Mouse (Mus musculus) hindbrain, embryonic 11.5 days (tissue): Measurements from ENCODE around the gene Csrnp2. TPM values are rescaled to one million over a fixed set of nuclear protein-coding genes. Genes with fewer than 3 reads are reported as not detected.
A peak's percentile ranks its signal among the peaks of the same experiment; 100 is the strongest.

ENCODE experiments used
- ATAC-seq: fragments of 200-750 bp; cut with Nextera tagmentation; 2 replicates; pipeline ENCODE4 v1.8.0; 2017; ENCODE audit warnings: mild to moderate bottlenecking, moderate TSS enrichment, moderate library complexity; ENCODE audit not compliant: low FRiP score
- DNase-seq: peaks from one replicate; pipeline ENCODE4 v3.0.0-alpha.2; 2015; ENCODE audit warnings: low spot score
- H3K27ac ChIP-seq: fragments of 300-500 bp; sonication (generic); 2 replicates; pipeline ENCODE4 v1.5.1; 2014; ENCODE audit warnings: mild to moderate bottlenecking, low read depth, low read length
- H3K27me3 ChIP-seq: fragments of 300-500 bp; sonication (generic); 2 replicates; pipeline ENCODE4 v1.6.1; 2014; ENCODE audit warnings: mild to moderate bottlenecking, low read length, moderate library complexity, mixed read lengths; ENCODE audit not compliant: control insufficient read depth, insufficient read depth
- H3K36me3 ChIP-seq: fragments of 300-500 bp; sonication (generic); 2 replicates; pipeline ENCODE4 v1.6.1; 2014; ENCODE audit warnings: mild to moderate bottlenecking, low read length, moderate library complexity, mixed read lengths; ENCODE audit not compliant: control insufficient read depth, insufficient read depth
- H3K4me1 ChIP-seq: fragments of 300-500 bp; sonication (generic); replicated peaks from 2 replicates; pipeline ENCODE4 v1.6.1; 2014; ENCODE audit warnings: low read length, mixed read lengths; ENCODE audit not compliant: control insufficient read depth, insufficient read depth
- H3K4me2 ChIP-seq: fragments of 300-500 bp; sonication (generic); replicated peaks from 2 replicates; pipeline ENCODE4 v1.6.1; 2014; ENCODE audit warnings: mild to moderate bottlenecking, low read depth, low read length
- H3K4me3 ChIP-seq: fragments of 300-500 bp; sonication (generic); 2 replicates; pipeline ENCODE4 v1.5.1; 2014; ENCODE audit warnings: low read depth, low read length
- H3K9ac ChIP-seq: fragments of 300-500 bp; sonication (generic); 2 replicates; pipeline ENCODE4 v1.6.1; 2014; ENCODE audit warnings: low read depth, low read length
- H3K9me3 ChIP-seq: fragments of 300-500 bp; sonication (generic); 2 replicates; pipeline ENCODE4 v1.6.1; 2016; ENCODE audit warnings: low read length; ENCODE audit not compliant: control insufficient read depth
- WGBS: fragments of 180-500 bp; shearing (Covaris S2); extraction: QIAGEN DNeasy Blood & Tissue Kit; methylation state at CpG from one replicate; pipeline ENCODE4 v1.1.7; 2014; 5-methylcytosine and 5-hydroxymethylcytosine counted together
- polyA plus RNA-seq: library from polyadenylated mRNA; unstranded; fragments of >200 nt; fragmentation: Nextera tagmentation; extraction: Ambion mirVana; gene quantifications from 2 replicates; pipeline ENCODE4 v1.2.1, GENCODE M21; 2014

Csrnp2 gene
- polyA plus RNA-seq, 1 experiment from 2014 or later: 21.8 TPM

- peak; percentile 90 for DNase-seq
- Histone ChIP-seq H3K9ac (peak within 1 kb of the TSS; percentile 88), H3K36me3 (0 out of 2 replicates have a peak, but pooled peaks cover 2% of the 10 kb centered on the region), H3K4me1 (peaks cover 2% of the 10 kb centered on the region; the same call in 1 of the 2 replicates), H3K4me2 (peak within 1 kb of the TSS; percentile 83), H3K4me3 (peak within 1 kb of the TSS; percentile 63), H3K9me3 (no peaks in the 10 kb centered on the region), H3K27ac (peak within 1 kb of the TSS; percentile 75), H3K27me3 (no peaks in the 10 kb centered on the region)
- 2% methylated on average over 78 of the region's 84 CpGs for WGBS
- ATAC-seq: peak; percentile 94
Observed at GRCm38 (mm10) chr15:100468295-100469188, 26.7 kb downstream of the Csrnp2 start, which contains the start of gene Letmd1. TSS of gene Letmd1 (plus strand) at chr15:100469023.

DNA sequence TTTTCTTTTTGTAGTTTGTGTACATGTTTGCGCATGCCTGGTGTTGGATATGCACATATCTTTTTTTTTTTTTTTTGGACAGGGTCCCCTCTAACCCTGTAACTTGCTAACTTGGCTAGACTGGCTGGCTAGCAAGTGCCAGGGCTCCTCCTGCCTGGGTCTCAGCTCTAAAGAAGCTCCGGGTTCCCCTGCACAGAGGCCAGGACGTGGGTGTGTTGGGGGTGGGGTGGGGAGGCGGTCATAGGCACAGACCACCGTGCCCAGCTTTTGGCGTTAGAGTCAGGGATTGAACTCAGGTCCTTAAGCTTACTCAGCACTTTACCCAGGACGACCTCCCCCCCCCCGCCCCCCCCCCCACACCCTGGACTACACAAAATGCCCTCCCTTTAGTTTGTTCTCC is 27.6 kb downstream of the Csrnp2 start:
- H3K4me1 ChIP-seq: peaks cover 2% of the 10 kb centered on the region; the same call in 1 of the 2 replicates
- 0 out of 2 replicates have a peak, but pooled peaks cover 2% of the 10 kb centered on the region for H3K36me3 ChIP-seq
- H3K27me3 ChIP-seq: no peaks in the 10 kb centered on the region
- no peak overlapping the region for H3K9ac ChIP-seq
- H3K9me3 ChIP-seq: no peaks in the 10 kb centered on the region
- no peak for DNase-seq
- no peak for ATAC-seq
- H3K4me3 ChIP-seq: peak overlapping the region; percentile 63
- 42% methylated on average over 8 of the region's 8 CpGs for WGBS
- H3K27ac ChIP-seq: no peak overlapping the region
- H3K4me2 ChIP-seq: peak overlapping the region; percentile 83; the same call in 1 of the 2 replicates

DNA sequence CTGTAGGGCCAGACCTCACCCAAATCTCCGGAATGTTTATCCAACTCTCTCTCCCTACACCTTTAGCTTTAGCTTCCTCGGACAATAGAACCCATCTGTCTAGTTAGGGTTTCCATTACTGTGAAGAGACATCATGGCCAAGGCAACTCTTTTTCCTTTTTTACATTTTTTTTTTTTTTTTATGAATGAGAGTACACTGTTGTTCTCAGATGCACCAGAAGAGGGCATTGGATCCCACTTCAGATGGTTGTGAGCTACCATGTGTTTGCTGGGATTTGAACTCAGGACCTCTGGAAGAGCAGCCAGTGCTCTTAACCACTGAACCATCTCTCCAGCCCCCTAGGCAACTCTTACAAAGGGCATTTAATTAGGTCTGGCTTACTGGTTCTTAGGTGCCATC is 29.9 kb downstream of the Csrnp2 start:
- 77% methylated on average over 2 of the region's 2 CpGs for whole genome bisulfite sequencing
- H3K4me1 ChIP-seq: peaks cover 3% of the 10 kb centered on the region; the same call in 1 of the 2 replicates
- H3K27ac ChIP-seq: no peak overlapping the region
- DNase-seq (no peak), ATAC-seq (no peak)
- no peaks in the 10 kb centered on the region for H3K9me3 ChIP-seq
- H3K36me3 ChIP-seq: no peaks in the 10 kb centered on the region
- H3K27me3 ChIP-seq: no peaks in the 10 kb centered on the region
- no peak overlapping the region for H3K4me2 ChIP-seq
- H3K9ac ChIP-seq: no peak overlapping the region
- no peak overlapping the region for H3K4me3 ChIP-seq

DNA sequence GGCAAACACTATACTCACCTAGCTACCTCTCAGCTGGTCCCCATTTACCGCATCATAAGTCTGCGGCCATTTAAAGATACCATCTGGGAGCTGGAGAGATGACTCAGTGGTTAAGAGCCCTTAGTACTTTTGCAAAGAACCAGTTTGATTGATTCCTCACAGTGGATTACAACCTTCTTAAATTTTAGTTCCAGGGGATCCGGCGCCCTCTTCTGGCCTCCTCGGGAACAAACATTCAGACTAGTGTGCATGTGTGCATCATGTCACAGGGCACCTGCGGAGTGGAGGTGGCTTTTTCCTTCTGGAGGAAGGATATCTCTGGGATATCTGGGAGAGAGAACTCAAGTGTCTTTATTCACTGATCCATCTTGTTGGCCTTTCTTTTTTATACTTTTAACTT is 31.6 kb downstream of the Csrnp2 start:
- H3K9ac ChIP-seq: no peak overlapping the region
- no peaks in the 10 kb centered on the region for H3K9me3 ChIP-seq
- H3K36me3 ChIP-seq: no peaks in the 10 kb centered on the region
- ATAC-seq (no peak), DNase-seq (peak; percentile 71)
- H3K4me2 ChIP-seq: no peak overlapping the region
- no peaks in the 10 kb centered on the region for H3K27me3 ChIP-seq
- no peak overlapping the region for H3K4me3 ChIP-seq
- WGBS: 32% methylated on average over 6 of the region's 6 CpGs
- 0 out of 2 replicates have a peak, but pooled peaks cover 2% of the 10 kb centered on the region for H3K4me1 ChIP-seq
- H3K27ac ChIP-seq: no peak overlapping the region

GRCm38 (mm10) chr15:100462086-100462485 is 33.2 kb downstream of the Csrnp2 start:
- no peak for ATAC-seq
- Histone ChIP-seq H3K36me3 (no peaks in the 10 kb centered on the region), H3K9me3 (no peaks in the 10 kb centered on the region), H3K4me3 (no peak overlapping the region), H3K4me1 (0 out of 2 replicates have a peak, but pooled peaks cover 2% of the 10 kb centered on the region), H3K27me3 (no peaks in the 10 kb centered on the region), H3K9ac (no peak overlapping the region), H3K4me2 (no peak overlapping the region), H3K27ac (no peak overlapping the region)
- DNase-seq: no peak
- 80% methylated on average over 4 of the region's 5 CpGs for whole genome bisulfite sequencing

DNA sequence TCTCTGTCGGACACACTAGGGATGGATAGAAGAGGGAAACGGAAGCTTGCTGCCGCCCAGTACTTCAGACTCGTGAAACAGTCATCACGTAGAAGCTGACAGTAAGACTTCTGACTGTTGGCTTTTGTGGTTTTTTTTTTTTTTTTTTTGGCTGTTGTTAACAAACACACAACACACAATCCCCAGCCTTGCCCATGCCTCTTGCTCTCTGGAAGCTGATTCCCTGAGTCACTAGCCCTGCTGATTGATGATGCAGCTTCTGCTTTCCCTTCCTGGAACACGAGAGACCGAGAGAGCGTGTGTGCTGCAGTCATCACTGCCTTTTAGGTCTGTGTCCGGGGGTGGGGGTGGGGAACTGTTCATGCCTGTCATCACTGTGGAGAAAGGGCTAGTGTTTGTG is 33.6 kb downstream of the Csrnp2 start:
- no peak for ATAC-seq
- no peak overlapping the region for H3K9ac ChIP-seq
- WGBS: 76% methylated on average over 9 of the region's 9 CpGs

GRCm38 (mm10) chr15:100460942-100461341 is 34.3 kb downstream of the Csrnp2 start:
- Histone ChIP-seq H3K27ac (no peak overlapping the region), H3K9ac (no peak overlapping the region), H3K4me3 (no peak overlapping the region), H3K36me3 (no peaks in the 10 kb centered on the region), H3K9me3 (no peaks in the 10 kb centered on the region), H3K4me2 (no peak overlapping the region), H3K27me3 (no peaks in the 10 kb centered on the region), H3K4me1 (0 out of 2 replicates have a peak, but pooled peaks cover 2% of the 10 kb centered on the region)
- DNase-seq: peak; percentile 54
- ATAC-seq: peak; percentile 33; the same call in 1 of the 2 replicates
- 11% methylated on average over 12 of the region's 12 CpGs for WGBS

More for the DNA sequence above, 33.6 kb downstream of the Csrnp2 start:
- H3K36me3 ChIP-seq: no peaks in the 10 kb centered on the region
- no peak overlapping the region for H3K4me3 ChIP-seq
- H3K27ac ChIP-seq: no peak overlapping the region
- H3K27me3 ChIP-seq: no peaks in the 10 kb centered on the region
- H3K9me3 ChIP-seq: no peaks in the 10 kb centered on the region
- DNase-seq: no peak
- 0 out of 2 replicates have a peak, but pooled peaks cover 2% of the 10 kb centered on the region for H3K4me1 ChIP-seq
- no peak overlapping the region for H3K4me2 ChIP-seq

- Histone ChIP-seq H3K4me3 (no peak overlapping the region), H3K9me3 (no peaks in the 10 kb centered on the region), H3K27me3 (no peaks in the 10 kb centered on the region), H3K36me3 (no peaks in the 10 kb centered on the region), H3K9ac (no peak overlapping the region), H3K27ac (no peak overlapping the region), H3K4me1 (0 out of 2 replicates have a peak, but pooled peaks cover 2% of the 10 kb centered on the region), H3K4me2 (no peak overlapping the region)
- WGBS: 51% methylated on average over 10 of the region's 10 CpGs
- ATAC-seq (no peak), DNase-seq (peak; percentile 78)
Observed at GRCm38 (mm10) chr15:100458055-100458454, 37.2 kb downstream of the Csrnp2 start.
